Mouse (Mus musculus): ENCODE data around the gene Gm10553. TPM values are rescaled to one million over a fixed set of nuclear protein-coding genes. Genes with fewer than 3 reads are reported as not detected.
"Not testable (repeated sequence)": the region's sequence is repeated elsewhere in the genome, so short reads cannot be mapped to it uniquely, and the experiment has no call there.

Gm10553 gene
- polyA plus RNA-seq, 1 experiment from 2014 or later = not detected

DNA sequence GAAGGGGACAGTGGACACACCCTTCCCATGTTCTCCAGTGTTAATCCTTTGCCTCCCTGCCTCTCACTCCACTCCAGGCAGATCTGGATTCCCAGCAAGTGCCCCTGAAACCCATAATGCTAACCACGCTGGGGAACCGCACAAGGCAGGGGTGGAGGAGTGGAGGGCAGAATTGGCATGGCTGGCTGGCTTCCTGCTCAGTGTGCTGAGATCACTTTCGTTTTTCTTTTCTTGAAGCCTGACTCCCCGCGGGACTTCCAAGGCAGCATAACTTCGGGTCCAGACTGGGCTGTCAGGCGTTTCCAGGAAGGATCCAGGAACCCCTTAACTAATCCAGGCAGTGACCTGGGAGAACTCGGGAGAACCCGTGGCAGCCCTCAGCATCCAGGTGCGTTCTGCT lies 11.6 kb downstream of the Gm10553 start:
- H3K4me2 ChIP-seq (replicated peaks); H3K4me3 ChIP-seq; H3K36me3 ChIP-seq; H3K4me1 ChIP-seq; H3K27ac ChIP-seq; ATAC-seq (ENCODE audit: low FRiP score, low read depth); H3K9ac ChIP-seq; H3K27me3 ChIP-seq: not testable (repeated sequence)
- 68% methylated on average over 10 of the region's 10 CpGs for WGBS
- H3K9me3 ChIP-seq = peaks cover 13% of the 10 kb centered on the region

DNA sequence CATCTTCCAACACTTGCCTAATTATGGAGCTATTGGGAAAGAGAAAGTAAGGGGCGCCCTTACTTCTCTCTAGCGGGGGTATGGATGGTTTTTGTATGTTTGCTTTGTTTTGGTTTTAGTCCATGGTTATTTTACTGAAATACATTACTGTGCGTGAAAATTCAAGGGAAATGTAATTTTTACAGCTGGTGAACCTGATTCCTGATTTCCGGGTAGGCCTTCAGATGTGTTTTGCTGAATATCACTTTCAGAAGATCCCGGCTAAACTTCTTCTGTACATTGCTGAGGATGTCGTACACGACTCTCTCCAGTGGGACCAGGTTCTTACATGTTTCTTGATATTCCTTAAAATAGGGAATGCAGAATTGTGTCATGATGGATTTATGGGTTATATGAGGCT lies 12.3 kb downstream of the Gm10553 start:
- not testable (repeated sequence) for H3K4me3 ChIP-seq; H3K4me2 ChIP-seq (replicated peaks); H3K27me3 ChIP-seq; ATAC-seq (ENCODE audit: low FRiP score, low read depth); H3K27ac ChIP-seq; H3K36me3 ChIP-seq; H3K4me1 ChIP-seq; H3K9ac ChIP-seq
- peaks cover 13% of the 10 kb centered on the region for H3K9me3 ChIP-seq
- WGBS = 84% methylated on average over 7 of the region's 7 CpGs

DNA sequence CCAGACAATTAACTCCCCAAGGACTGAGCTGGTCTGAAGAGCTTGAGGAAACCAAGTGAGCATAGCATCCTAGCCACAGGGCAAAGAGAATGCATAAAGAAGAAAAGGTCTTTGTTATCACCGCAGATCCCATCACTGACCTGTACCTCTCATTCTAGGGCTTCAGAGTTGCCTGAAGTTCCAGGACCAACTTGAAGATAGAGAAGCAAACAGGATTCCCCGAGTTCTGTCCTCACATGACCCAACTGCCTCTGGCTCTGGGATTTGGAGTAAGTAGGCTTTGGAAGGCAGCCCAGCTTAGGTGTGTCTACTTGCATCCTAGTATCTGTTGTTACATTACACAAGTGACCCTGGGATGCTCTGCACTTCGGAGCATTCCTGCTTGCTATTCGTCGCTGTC lies 12.9 kb downstream of the Gm10553 start:
- not testable (repeated sequence) for H3K27me3 ChIP-seq; H3K4me1 ChIP-seq; H3K4me3 ChIP-seq; H3K9ac ChIP-seq; H3K36me3 ChIP-seq; ATAC-seq (ENCODE audit: low FRiP score, low read depth); H3K4me2 ChIP-seq (replicated peaks); H3K27ac ChIP-seq
- H3K9me3 ChIP-seq = peaks cover 16% of the 10 kb centered on the region
- WGBS = 66% methylated on average over 2 of the region's 5 CpGs

DNA sequence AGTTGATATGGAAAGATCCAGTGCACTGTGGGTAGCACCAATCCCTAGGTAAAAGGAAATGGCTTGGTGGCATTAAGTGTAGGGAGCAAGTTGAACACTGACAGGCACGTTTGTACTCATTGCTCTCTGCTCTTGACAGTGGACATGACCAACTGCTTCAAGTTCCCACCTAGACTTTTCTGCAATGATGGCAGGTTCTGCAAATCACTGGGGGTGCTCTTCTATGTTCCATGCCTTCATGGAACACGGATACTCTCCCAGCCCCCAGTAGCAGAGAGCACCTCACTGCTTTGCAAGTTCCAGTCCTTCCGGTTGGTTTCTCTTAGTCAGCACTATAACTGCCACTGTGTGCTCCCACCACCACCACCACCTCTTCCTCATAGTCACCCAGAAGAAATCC lies 14.1 kb downstream of the Gm10553 start:
- H3K27me3 ChIP-seq; H3K9ac ChIP-seq; H3K36me3 ChIP-seq; H3K4me3 ChIP-seq; ATAC-seq (ENCODE audit: low FRiP score, low read depth); H3K27ac ChIP-seq; H3K4me1 ChIP-seq; H3K4me2 ChIP-seq (replicated peaks): not testable (repeated sequence)
- peaks cover 16% of the 10 kb centered on the region for H3K9me3 ChIP-seq
- 83% methylated on average over 3 of the region's 3 CpGs for whole genome bisulfite sequencing

DNA sequence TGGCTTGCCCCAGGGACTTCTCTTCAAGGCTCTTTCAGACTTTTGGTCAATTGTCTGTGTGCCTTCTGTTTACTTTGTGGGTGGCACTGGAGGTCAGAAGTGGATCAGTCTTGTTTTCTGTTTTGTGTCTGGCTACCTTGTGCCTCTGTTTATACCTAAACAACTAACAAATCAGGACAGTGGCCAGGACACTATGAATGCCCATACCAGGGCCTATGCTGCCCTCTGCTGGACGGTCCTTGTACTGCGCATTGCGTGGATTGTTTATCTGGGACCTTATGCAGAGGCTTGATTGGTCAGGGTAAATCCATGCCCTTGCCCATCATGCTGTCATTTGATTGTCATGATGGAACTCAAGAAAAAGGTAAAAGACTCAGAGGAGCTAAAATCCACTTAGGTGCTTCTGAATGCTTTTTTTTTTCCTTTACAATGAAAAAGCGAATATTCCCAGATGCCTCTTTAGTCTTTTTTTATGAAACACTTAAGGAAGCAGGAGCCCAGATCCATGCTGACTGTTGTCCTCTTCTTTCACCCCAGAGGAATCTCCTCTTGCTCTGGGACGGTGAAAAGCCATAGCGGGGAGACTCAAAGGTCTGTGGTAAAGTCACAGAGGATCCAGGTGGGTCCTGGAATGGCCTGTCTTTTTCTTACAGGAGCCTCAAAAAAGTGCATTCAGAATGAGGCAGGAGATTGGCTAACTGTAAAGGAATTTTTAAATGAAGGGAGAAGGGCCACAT lies 14.9 kb downstream of the Gm10553 start:
- H3K4me2 ChIP-seq (replicated peaks); H3K27me3 ChIP-seq; ATAC-seq (ENCODE audit: low FRiP score, low read depth); H3K9ac ChIP-seq; H3K4me1 ChIP-seq; H3K4me3 ChIP-seq; H3K36me3 ChIP-seq; H3K27ac ChIP-seq: not testable (repeated sequence)
- H3K9me3 ChIP-seq = peaks cover 16% of the 10 kb centered on the region
- WGBS = 50% methylated on average over 6 of the region's 6 CpGs

DNA sequence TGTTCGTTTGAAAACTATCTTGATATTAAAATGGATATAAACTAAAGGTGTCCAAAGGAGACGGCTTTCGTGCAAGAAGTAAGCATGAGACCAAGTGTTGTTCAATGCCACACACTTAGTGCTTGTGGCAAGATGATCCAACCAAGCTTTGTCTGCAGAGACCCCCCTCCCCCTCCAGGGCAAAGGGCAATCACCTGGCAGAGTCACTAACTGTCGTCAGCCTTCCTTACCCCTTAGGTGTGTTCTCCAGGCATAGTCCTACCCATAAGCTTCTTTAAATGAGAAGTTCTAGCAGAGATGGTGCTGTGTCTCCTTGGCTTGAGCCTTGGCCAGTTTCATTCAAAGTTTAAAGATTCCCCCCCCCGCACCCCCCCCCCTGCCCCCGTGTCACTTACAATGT lies 17.6 kb downstream of the Gm10553 start:
- H3K4me2 ChIP-seq (replicated peaks); H3K36me3 ChIP-seq; H3K27ac ChIP-seq; H3K4me1 ChIP-seq; H3K4me3 ChIP-seq; H3K9me3 ChIP-seq; ATAC-seq (ENCODE audit: low FRiP score, low read depth); H3K9ac ChIP-seq; H3K27me3 ChIP-seq: not testable (repeated sequence)
- WGBS = 67% methylated on average over 5 of the region's 6 CpGs

DNA sequence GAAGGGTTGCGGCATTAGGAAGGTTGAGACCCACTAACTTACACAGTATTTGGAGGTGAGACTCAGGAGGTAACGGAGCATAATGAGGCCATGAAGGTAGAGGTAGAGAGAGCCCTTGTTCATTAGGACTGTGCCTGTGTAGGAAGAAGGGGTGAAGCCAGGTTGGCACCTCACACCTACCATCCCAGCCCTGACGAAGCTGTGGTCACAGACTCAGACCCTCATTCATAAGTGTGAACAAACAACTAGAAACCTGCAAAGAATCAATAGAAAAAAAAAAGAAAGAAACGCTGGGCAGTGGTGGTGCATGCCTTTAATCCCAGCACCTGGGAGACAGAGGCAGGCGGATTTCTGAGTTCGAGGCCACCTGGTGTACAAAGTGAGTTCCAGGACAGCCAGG lies 18.4 kb downstream of the Gm10553 start:
- H3K27ac ChIP-seq = not testable (repeated sequence)
- WGBS = 80% methylated on average over 6 of the region's 6 CpGs

DNA sequence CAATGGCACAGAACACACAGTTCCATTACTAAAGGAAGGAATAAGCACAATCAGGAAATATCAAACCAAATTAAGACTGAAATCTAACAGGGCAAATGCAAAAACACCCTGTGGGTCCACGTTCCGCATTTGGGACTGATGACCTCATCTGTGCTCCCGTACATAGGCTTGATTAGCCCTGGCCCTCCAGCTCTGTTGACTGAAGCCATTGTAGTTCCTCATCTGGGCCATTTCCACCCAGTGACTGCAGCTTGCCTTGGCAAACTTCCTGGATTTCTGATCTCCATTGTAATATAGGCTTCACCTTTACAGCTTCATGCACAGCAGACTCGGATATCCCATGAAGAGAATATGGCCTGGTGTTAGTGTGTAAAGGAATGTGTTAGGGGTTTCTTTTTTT lies 21.9 kb downstream of the Gm10553 start:
- not testable (repeated sequence) for ATAC-seq (ENCODE audit: low FRiP score, low read depth); H3K4me3 ChIP-seq; H3K27me3 ChIP-seq; H3K4me1 ChIP-seq; H3K9me3 ChIP-seq; H3K9ac ChIP-seq; H3K4me2 ChIP-seq (replicated peaks); H3K27ac ChIP-seq; H3K36me3 ChIP-seq
- WGBS = 93% methylated on average over 4 of the region's 4 CpGs

More for the DNA sequence above, 18.4 kb downstream of the Gm10553 start:
- H3K9ac ChIP-seq; H3K27me3 ChIP-seq; H3K9me3 ChIP-seq; H3K4me3 ChIP-seq; H3K4me2 ChIP-seq (replicated peaks); ATAC-seq (ENCODE audit: low FRiP score, low read depth); H3K4me1 ChIP-seq; H3K36me3 ChIP-seq: not testable (repeated sequence)

DNA sequence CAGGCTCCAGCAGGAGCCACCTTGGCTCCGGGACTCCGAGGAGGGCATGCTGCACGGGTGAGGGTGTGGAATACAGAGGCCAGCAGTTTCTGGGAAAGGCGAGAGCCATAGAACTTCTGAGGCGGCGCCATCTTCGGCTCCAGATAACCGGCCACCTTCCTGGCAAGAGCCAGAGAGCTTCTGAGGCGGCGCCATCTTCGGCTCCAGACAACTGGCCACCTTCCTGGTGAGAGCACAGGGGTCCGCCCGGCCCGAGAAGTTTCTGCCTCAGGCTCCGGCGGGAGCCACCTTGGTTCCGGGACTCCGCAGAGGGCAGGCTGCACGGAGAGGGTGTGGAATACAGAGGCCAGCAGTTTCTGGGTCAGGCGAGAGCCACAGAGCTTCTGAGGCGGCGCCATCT lies 33.7 kb downstream of the Gm10553 start:
- not testable (repeated sequence) for ATAC-seq (ENCODE audit: low FRiP score, low read depth); H3K9ac ChIP-seq; H3K4me1 ChIP-seq; H3K36me3 ChIP-seq; H3K9me3 ChIP-seq; H3K27me3 ChIP-seq; H3K4me2 ChIP-seq (replicated peaks); H3K27ac ChIP-seq; H3K4me3 ChIP-seq
- WGBS = 88% methylated on average over 22 of the region's 22 CpGs

Other genes with a start within 250 kb of the Gm10553 start
- gene Slc16a14, start 165.0 kb upstream of the Gm10553 start, polyA plus RNA-seq (2015; fragmentation: Nextera tagmentation; extraction: Ambion mirVana) = 0.34 and 0.91 TPM in 2 replicates
- gene A530032D15Rik, start 9.7 kb downstream of the Gm10553 start, polyA plus RNA-seq (2015; fragmentation: Nextera tagmentation; extraction: Ambion mirVana) = not detected in 2 replicates
- gene C130026I21Rik, start 170.4 kb downstream of the Gm10553 start, polyA plus RNA-seq (2015; fragmentation: Nextera tagmentation; extraction: Ambion mirVana) = 0.29 TPM in 1 of 2 replicates, not detected in the other

All from limb, embryonic 13.5 days (tissue).